Mouse (Mus musculus): ENCODE measurements around the gene Gm21256. TPM values are rescaled to one million over a fixed set of nuclear protein-coding genes. Genes with fewer than 3 reads are reported as not detected.
"Not testable (repeated sequence)": the region's sequence is repeated elsewhere in the genome, so short reads cannot be mapped to it uniquely, and the experiment has no call there.

Gene Gm21256
- polyA plus RNA-seq (2014; fragmentation: Nextera tagmentation; extraction: Ambion mirVana): not detected in 2 replicates

GRCm38 (mm10) chrY:47450660-47451059 lies at the start of gene Gm21256:
Gm21256 (plus strand) TSS chrY:47450960.
- not testable (repeated sequence) for H3K4me3 ChIP-seq (ENCODE audit: low read depth, low read length); H3K36me3 ChIP-seq (ENCODE audit: control insufficient read depth, insufficient read depth, low read length); H3K27me3 ChIP-seq (replicated peaks; ENCODE audit: control insufficient read depth, insufficient read depth, low read length); H3K27ac ChIP-seq (ENCODE audit: low read depth, low read length); H3K4me1 ChIP-seq (replicated peaks; ENCODE audit: control insufficient read depth, insufficient read depth, low read length); H3K4me2 ChIP-seq; H3K9me3 ChIP-seq (ENCODE audit: control insufficient read depth, low read length); H3K9ac ChIP-seq (ENCODE audit: low read depth, low read length); DNase-seq (ENCODE audit: low spot score); ATAC-seq (replicated peaks; ENCODE audit: low FRiP score)
- no CpG with 5 or more reads among the region's 7 CpGs for WGBS

Other genes with a start within 250 kb of the Gm21256 start
- not detected in 2 replicates for gene Gm21170, start 240.1 kb downstream of the Gm21256 start, polyA plus RNA-seq (2014; fragmentation: Nextera tagmentation; extraction: Ambion mirVana)

All from liver, embryonic 11.5 days (tissue).